Mouse (Mus musculus) limb, embryonic 14.5 days (tissue): ENCODE results near the gene Fam83b. TPM values are rescaled to one million over a fixed set of nuclear protein-coding genes. Genes with fewer than 3 reads are reported as not detected.

Experiments
- ATAC-seq: fragments of 200-750 bp; cut with Nextera tagmentation; 2 replicates; pipeline ENCODE4 v1.8.0; 2017; ENCODE audit warnings: low read depth, moderate number of reproducible peaks, moderate TSS enrichment; ENCODE audit not compliant: low FRiP score
- DNase-seq: peaks from one replicate; pipeline ENCODE4 v3.0.0-alpha.2; 2015; ENCODE audit warnings: low spot score
- H3K27ac ChIP-seq: fragments of 300-500 bp; sonication (generic); replicated peaks from 2 replicates; pipeline ENCODE4 v1.5.1; 2014; ENCODE audit warnings: low read depth, mild to moderate bottlenecking, low read length, moderate library complexity, mixed read lengths
- H3K27me3 ChIP-seq: fragments of 300-500 bp; sonication (generic); 2 replicates; pipeline ENCODE4 v1.6.1; 2014; ENCODE audit warnings: low read length, mixed read lengths; ENCODE audit not compliant: control insufficient read depth, insufficient read depth
- H3K36me3 ChIP-seq: fragments of 300-500 bp; sonication (generic); 2 replicates; pipeline ENCODE4 v1.6.1; 2014; ENCODE audit warnings: mild to moderate bottlenecking, low read length, moderate library complexity, mixed read lengths; ENCODE audit not compliant: control insufficient read depth, insufficient read depth
- H3K4me1 ChIP-seq: fragments of 300-500 bp; sonication (generic); 2 replicates; pipeline ENCODE4 v1.6.1; 2014; ENCODE audit warnings: antibody characterized with exemption, low read length, mixed read lengths; ENCODE audit not compliant: control insufficient read depth, insufficient read depth
- H3K4me2 ChIP-seq: fragments of 300-500 bp; sonication (generic); replicated peaks from 2 replicates; pipeline ENCODE4 v1.6.1; 2014; ENCODE audit warnings: low read depth, mild to moderate bottlenecking, low read length, moderate library complexity; ENCODE audit not compliant: severe bottlenecking
- H3K4me3 ChIP-seq: fragments of 300-500 bp; sonication (generic); replicated peaks from 2 replicates; pipeline ENCODE4 v1.5.1; 2014; ENCODE audit warnings: low read length
- H3K9ac ChIP-seq: fragments of 300-500 bp; sonication (generic); 2 replicates; pipeline ENCODE4 v1.6.1; 2014; ENCODE audit warnings: mild to moderate bottlenecking, low read depth, low read length, moderate library complexity; ENCODE audit not compliant: severe bottlenecking
- H3K9me3 ChIP-seq: fragments of 300-500 bp; sonication (generic); 2 replicates; pipeline ENCODE4 v1.6.1; 2016; ENCODE audit warnings: low read length; ENCODE audit not compliant: control insufficient read depth
- POLR2A ChIP-seq: fragments of 200-500 bp; IDR thresholded peaks from 2 replicates; pipeline ENCODE4 v1.8.0; 2012; ENCODE audit warnings: inconsistent platforms, mild to moderate bottlenecking, moderate library complexity, borderline replicate concordance; ENCODE audit not compliant: insufficient read depth, insufficient read length; ENCODE audit errors: extremely low read depth
- WGBS: fragments of 180-500 bp; shearing (Covaris S2); extraction: QIAGEN DNeasy Blood & Tissue Kit; methylation state at CpG from one replicate; pipeline ENCODE4 v1.1.7; 2014; 5-methylcytosine and 5-hydroxymethylcytosine counted together
- polyA plus RNA-seq, 2 experiments: library from polyadenylated mRNA; depleted of rRNA in 1 of 2; stranded (reverse) in 1 of 2; unstranded in 1 of 2; fragments of >200 nt; fragmentation: Nextera tagmentation in 1 of 2; extraction: Ambion mirVana in 1 of 2; gene quantifications; 2 replicates each; pipeline versions ENCODE4 v1.2.1 to v1.2.3; 2012 to 2014

The Fam83b gene
- polyA plus RNA-seq, 2 experiments, result 2.0 to 8.6 TPM

- Histone ChIP-seq H3K4me3 (no peak overlapping the region), H3K27me3 (no peaks in the 10 kb centered on the region), H3K4me1 (no peaks in the 10 kb centered on the region), H3K4me2 (no peak overlapping the region), H3K9ac (no peak overlapping the region), H3K27ac (no peak overlapping the region), H3K9me3 (no peaks in the 10 kb centered on the region), H3K36me3 (no peaks in the 10 kb centered on the region)
- DNase-seq, result no peak
- no peak for ATAC-seq
- 75% methylated on average over 3 of the region's 3 CpGs for WGBS
- TF ChIP-seq POLR2A, result no peak
These were observed 86.8 kb downstream of the Fam83b start for GRCm38 (mm10) chr9:76480088-76480487.

- no peak for ATAC-seq
- 81% methylated on average over 4 of the region's 4 CpGs for WGBS
- no peak for TF ChIP-seq POLR2A
These were observed 97.4 kb downstream of the Fam83b start for GRCm38 (mm10) chr9:76469500-76469899.

GRCm38 (mm10) chr9:76461547-76461946 lies 105.4 kb downstream of the Fam83b start:
- Histone ChIP-seq H3K4me2 (no peak overlapping the region), H3K27ac (no peak overlapping the region), H3K36me3 (no peaks in the 10 kb centered on the region), H3K9me3 (no peaks in the 10 kb centered on the region), H3K27me3 (no peaks in the 10 kb centered on the region), H3K4me3 (no peak overlapping the region), H3K4me1 (no peaks in the 10 kb centered on the region), H3K9ac (no peak overlapping the region)
- ATAC-seq (no peak), DNase-seq (no peak)
- no peak for TF ChIP-seq POLR2A

More at GRCm38 (mm10) chr9:76469500-76469899, 97.4 kb downstream of the Fam83b start:
- Histone ChIP-seq H3K27ac (no peak overlapping the region), H3K9me3 (no peaks in the 10 kb centered on the region), H3K27me3 (no peaks in the 10 kb centered on the region), H3K36me3 (no peaks in the 10 kb centered on the region), H3K9ac (no peak overlapping the region), H3K4me1 (no peaks in the 10 kb centered on the region), H3K4me3 (no peak overlapping the region), H3K4me2 (no peak overlapping the region)
- no peak for DNase-seq

GRCm38 (mm10) chr9:76455703-76456102 lies 111.2 kb downstream of the Fam83b start:
- H3K27me3 ChIP-seq, result no peaks in the 10 kb centered on the region
- no peaks in the 10 kb centered on the region for H3K4me1 ChIP-seq
- H3K9me3 ChIP-seq, result no peaks in the 10 kb centered on the region
- H3K27ac ChIP-seq, result no peak overlapping the region
- 87% methylated on average over 3 of the region's 3 CpGs for WGBS
- H3K9ac ChIP-seq, result no peak overlapping the region
- H3K4me3 ChIP-seq, result no peak overlapping the region
- ATAC-seq (no peak), DNase-seq (no peak)
- H3K36me3 ChIP-seq, result no peaks in the 10 kb centered on the region
- no peak overlapping the region for H3K4me2 ChIP-seq
- TF ChIP-seq POLR2A, result no peak

Other genes with a start within 250 kb of the Fam83b start
- gene Hcrtr2, start 243.3 kb downstream of the Fam83b start, polyA plus RNA-seq (2012; rRNA removed), result 0.24 and 0.46 TPM in 2 replicates
- 0.32 and 0.36 TPM in 2 replicates for gene Hcrtr2, start 243.3 kb downstream of the Fam83b start, polyA plus RNA-seq (2014; fragmentation: Nextera tagmentation; extraction: Ambion mirVana)